8 mouse cellular contexts compared by ENCODE assay signal in genomic region chr13:60177106-60177796, GRCm38 (mm10). TPM values are rescaled to one million over a fixed set of nuclear protein-coding genes. Genes with fewer than 3 reads are reported as not detected.
DNase-seq lines count a peak whose midpoint lies in the region; ATAC-seq and TF ChIP-seq lines count a peak whose summit lies in the region.

TSS of gene Gas1 (minus strand) at chr13:60177365.

- H3K27me3 ChIP-seq in Patski: no peaks in the 10 kb centered on the region

- TF ChIP-seq CTCF in Patski (IDR thresholded peaks at IDR 0.05): no peak
- TF ChIP-seq CTCF in layer of hippocampus, adult 2 months (conservative IDR thresholded peaks at IDR 0.05): peak; percentile 37

- peak; percentile 93 for DNase-seq in Patski (ENCODE audit: low read depth, low spot score)
- DNase-seq in cerebellum, adult 9-10 months: peak; percentile 37
- DNase-seq in heart, postnatal 36 days: peak; percentile 83 to 88
- DNase-seq in layer of hippocampus, adult 2 months (ENCODE audit: low spot score in 2 of 2): peak; percentile 68 to 82
- DNase-seq in lung, adult 18-20 months: peak; percentile 75 to 77
- peak; percentile 77 for DNase-seq in ovary, postnatal 14 days (ENCODE audit: low spot score)
- peak; percentile 70 for DNase-seq in urinary bladder, postnatal 25 days (ENCODE audit: low spot score)

- in situ Hi-C loops in Patski (cut with MboI; ENCODE audit: low pct_unique_long_range_greater_than_20kb): loop anchor here (5.0 to 25.0 kb wide), 2 partner anchors 290 to 560 kb away; no protein-coding TSS in a partner anchor

- intact Hi-C loops in heart, postnatal 36 days (cut with DNase I): loop anchor here (2.0 to 10.0 kb wide), 11 partner anchors 85 to 565 kb away; no protein-coding TSS in a partner anchor

- CTCF ChIA-PET in Patski (lab: Charles Lee): interaction anchor here (0.8 to 2.5 kb wide), 4 partner anchors 131 to 290 kb away, joined by 3 to 13 read pairs (median 3); no protein-coding TSS in a partner anchor

- H3K4me3 ChIP-seq in layer of hippocampus, adult 2 months: peak within 1 kb of the TSS; percentile 71

- H3K27ac ChIP-seq in layer of hippocampus, adult 2 months: peak within 1 kb of the TSS; percentile 83

- ATAC-seq in Patski: peak; percentile 91
- peak; percentile 70 for ATAC-seq in frontal cortex, adult (ENCODE audit: low TSS enrichment)

- POLR2A ChIA-PET in Patski (lab: Charles Lee): interaction anchor here (0.8 to 4.0 kb wide), 20 partner anchors 66 to 290 kb away, joined by 3 to 33 read pairs (median 4); no protein-coding TSS in a partner anchor

RNA-seq across cellular contexts. Expression of gene Gas1, which starts in this region (rescaled TPM):
- polyA plus RNA-seq in Patski (2021): 578 TPM
- total RNA-seq in heart, postnatal 36 days (2021): 10 to 100 TPM; 30.8 to 35.8 TPM
- 10 to 100 TPM in 1 of 2 experiments, 1 to 10 TPM in 1; 9.1 to 10.5 TPM for total RNA-seq in layer of hippocampus, adult 2 months (2021)

Comparison
In these comparisons a context has a peak if more than half of its experiments do, and no peak if none do; other contexts are left out.
1. Peak in every context shown above with its lines: DNase-seq, ATAC-seq, H3K4me3 ChIP-seq and H3K27ac ChIP-seq.
2. DNase-seq: peak in every context shown above with its lines; median percentile 93 in Patski; 86 in heart, postnatal 36 days; 77 in ovary, postnatal 14 days; 76 in lung, adult 18-20 months; 75 in layer of hippocampus, adult 2 months; 70 in urinary bladder, postnatal 25 days; 37 in cerebellum, adult 9-10 months.